Mouse (Mus musculus): ENCODE results near the gene Chchd5.

The Chchd5 gene

DNA sequence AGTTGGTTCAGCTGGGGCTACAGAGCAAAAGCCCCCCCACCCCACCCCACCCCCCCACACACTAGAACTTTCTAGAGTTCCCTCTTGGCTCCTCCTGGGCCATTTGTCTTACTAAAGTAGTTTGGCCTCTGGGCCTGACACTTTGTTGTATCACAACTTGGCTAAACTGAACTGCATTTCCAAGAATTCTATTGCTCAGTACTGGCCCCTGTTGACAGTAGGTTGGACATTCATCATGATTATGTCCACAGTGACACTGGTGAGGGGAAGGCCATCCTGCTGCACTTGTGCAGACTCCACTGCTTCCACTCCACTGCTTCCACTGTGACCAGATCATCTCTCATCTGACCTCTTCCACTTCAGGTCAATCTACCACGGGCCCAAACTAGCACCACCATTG is 23.3 kb downstream of the Chchd5 start:
- no peak for DNase-seq (ENCODE audit: low read depth, low spot score)

- no peak for DNase-seq (ENCODE audit: low read depth, low spot score)
Measured at GRCm38 (mm10) chr2:129164815-129165214, 35.3 kb downstream of the Chchd5 start.

DNA sequence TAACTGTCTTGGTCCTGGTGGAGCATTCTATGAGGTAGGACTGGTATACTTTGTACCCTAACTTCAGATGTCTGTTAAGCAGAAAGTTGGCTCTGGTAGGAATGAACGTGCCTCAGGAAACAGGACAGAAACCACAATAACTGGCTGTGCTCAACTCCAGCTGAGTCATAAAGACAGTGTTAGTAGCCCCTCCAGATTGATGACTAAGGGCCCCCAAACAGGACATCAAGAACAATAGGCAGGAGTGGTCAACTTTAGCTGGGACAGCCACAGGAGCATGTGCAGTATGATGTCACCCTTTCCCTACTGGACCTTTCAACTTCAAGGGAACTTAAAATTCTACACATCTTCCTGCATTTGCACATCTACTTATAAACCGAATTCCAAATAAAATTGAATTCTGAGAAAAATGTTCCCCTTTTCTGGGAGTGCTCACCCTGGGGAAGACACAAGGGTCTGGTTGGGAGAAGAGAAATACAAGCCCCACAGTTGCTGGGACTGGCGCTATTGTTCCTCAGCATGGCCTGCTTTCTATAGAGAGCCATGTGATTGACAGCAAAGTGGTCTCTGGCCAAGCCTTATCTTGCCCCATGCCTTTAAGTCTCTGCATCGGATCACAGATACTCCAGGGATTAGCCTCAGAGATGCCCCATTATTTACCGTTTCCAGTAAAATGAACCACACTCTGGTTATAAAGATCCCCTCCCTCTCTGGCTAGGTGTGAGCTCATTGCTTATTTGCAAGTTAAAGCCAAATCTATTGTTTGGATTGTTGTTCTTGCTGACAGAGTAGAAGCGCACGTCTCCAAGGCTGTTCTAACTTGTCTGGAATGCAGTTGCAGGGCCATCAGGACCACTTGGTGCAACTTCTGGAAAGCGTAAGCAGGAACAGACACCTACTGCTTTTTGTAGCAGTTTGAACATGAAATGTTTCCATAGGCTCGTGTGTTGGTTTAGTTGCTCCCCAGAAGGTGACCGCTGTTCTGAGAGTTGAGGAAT is 37.3 kb downstream of the Chchd5 start:
- DNase-seq (ENCODE audit: low read depth, low spot score): no peak

- no peak for DNase-seq (ENCODE audit: low read depth, low spot score)
Measured at GRCm38 (mm10) chr2:129173386-129173785, 43.9 kb downstream of the Chchd5 start.

DNA sequence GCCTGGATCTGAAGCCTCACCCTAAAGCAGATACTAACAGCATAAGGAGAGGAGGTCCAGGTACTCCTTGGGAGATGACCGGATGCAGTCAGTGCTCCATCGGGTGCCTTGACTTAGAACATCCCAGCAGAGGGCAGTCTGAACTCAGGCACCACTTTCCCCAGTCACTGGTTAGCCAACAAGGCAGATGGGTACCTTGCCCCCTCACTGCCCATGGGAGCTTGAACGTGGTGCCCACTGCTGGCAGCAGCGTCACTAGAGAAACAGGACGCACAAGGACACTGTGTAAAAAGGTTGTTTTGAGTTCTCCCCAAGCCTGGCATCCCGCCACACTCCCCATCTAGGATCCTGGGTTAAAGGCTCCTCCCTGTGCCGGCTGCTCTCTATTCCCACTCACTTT is 45.0 kb downstream of the Chchd5 start:
- DNase-seq (ENCODE audit: low read depth, low spot score): no peak

DNA sequence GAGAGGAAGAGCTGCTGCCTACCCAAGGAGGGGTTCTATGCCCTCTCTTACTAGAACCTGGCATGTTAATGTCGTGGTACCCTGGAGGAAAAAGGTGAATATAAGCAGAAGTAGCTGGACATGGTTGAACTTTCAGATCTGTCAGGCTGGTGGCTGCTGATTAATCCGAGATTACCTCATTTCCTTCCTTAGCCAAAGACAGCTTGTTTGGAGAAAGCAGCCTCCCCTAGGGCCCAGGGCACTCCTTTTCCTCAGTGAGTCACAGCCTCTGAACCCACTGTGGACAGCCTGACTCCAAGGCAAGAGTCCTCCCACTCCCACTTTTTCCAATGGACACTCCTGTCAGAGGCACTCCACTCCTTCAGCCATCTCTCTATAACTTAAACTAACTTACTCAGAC is 46.1 kb downstream of the Chchd5 start:
- no peak for DNase-seq (ENCODE audit: low read depth, low spot score)

GRCm38 (mm10) chr2:129176676-129177420 is 47.3 kb downstream of the Chchd5 start:
- no peak for DNase-seq (ENCODE audit: low read depth, low spot score)

- no peak for DNase-seq (ENCODE audit: low read depth, low spot score)
Measured at GRCm38 (mm10) chr2:129177661-129178060, 48.2 kb downstream of the Chchd5 start.

DNA sequence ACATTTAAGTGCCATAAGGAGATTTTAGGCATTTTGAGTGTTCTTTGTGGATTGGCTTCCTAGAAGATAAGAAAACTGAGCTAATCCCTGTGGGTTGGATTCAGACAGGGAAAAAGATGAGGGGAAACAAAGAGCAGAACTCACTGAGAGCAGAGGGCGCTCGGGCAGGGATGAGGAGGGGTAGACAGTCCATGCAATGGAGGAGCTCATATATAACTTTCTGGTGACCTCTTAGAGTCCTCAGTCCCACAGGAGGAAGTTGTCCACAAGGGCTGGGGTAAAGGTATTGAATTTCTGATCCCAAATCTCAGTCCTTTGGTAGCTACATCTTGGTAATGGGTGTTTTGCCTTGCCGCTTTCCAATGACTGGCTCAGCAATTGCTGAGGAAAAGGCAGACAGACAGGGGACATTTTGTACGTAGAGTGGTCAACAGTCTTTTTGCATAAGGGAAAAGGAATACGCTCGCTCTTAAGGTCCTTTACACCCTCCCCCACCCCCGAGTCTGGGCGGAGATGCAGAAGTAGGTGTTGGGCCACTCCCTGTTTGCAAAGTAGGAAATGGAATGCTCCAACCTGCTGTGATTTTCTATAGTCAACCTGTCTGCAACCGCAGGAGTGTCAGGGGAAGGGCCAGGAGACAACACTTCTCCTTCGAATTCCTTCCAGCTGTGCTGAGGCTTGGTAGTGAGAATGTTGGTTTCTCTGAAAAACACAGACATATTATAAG is 48.8 kb downstream of the Chchd5 start:
- no peak for DNase-seq (ENCODE audit: low read depth, low spot score)

GRCm38 (mm10) chr2:129179946-129180853 is 50.7 kb downstream of the Chchd5 start:
- no peak for DNase-seq (ENCODE audit: low read depth, low spot score)

DNA sequence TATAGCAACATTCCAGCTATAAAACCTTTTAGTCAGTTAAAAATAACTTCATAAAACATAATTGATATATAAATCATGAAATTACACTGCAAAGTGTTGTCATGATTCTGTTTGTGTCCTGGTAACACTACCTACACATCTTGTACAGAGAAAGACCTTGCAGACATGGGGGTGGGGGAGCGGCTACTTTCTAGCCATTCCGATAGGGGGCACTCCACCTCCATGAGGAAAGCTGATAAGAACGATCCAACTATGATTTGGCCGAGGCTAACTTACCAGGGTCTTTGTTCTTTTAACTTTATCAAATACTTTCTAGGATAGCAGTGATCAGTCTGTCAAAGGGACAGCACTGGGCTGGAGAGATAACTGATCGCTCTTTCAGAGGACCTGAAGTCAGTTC is 52.0 kb downstream of the Chchd5 start:
- no peak for DNase-seq (ENCODE audit: low read depth, low spot score)

DNA sequence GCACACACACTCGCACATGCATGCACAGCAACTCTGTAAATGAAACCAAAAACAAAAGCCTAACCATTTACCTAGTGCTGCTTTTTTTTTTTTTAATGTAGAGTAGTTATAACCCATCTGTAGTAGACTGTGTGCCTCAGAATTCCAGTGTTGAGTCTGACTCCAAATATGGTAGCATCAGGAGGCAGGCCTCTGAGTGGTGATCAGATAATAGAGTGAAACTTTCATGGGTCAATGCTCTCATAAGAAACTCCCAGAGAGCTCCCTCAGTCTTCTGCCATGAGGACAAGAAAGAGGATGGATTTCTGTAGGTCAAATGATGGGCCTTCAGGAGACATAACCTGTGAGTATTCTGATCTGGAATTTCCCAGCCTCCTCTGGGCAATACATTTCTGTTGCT is 52.9 kb downstream of the Chchd5 start:
- no peak for DNase-seq (ENCODE audit: low read depth, low spot score)

- no peak for DNase-seq (ENCODE audit: low read depth, low spot score)
Measured at GRCm38 (mm10) chr2:129183561-129184031, 54.1 kb downstream of the Chchd5 start.

Data from brain, embryonic 18.5 days (tissue).